Mouse (Mus musculus) megakaryocyte, embryonic 14.5 days (primary cell): ENCODE measurements around the gene Tmed6. TPM values are rescaled to one million over a fixed set of nuclear protein-coding genes. Genes with fewer than 3 reads are reported as not detected.
"Not testable (repeated sequence)": the region's sequence is repeated elsewhere in the genome, so short reads cannot be mapped to it uniquely, and the experiment has no call there.

ENCODE experiments used
- H3K27me3 ChIP-seq: replicated peaks from 2 replicates; pipeline ENCODE3; 2012; ENCODE audit warnings: inconsistent platforms
- H3K36me3 ChIP-seq: replicated peaks from 2 replicates; pipeline ENCODE3; 2012; ENCODE audit warnings: low read length, inconsistent platforms, mixed read lengths
- H3K4me1 ChIP-seq: 2 replicates; pipeline ENCODE4 v1.6.1; 2012; ENCODE audit warnings: inconsistent platforms
- H3K4me3 ChIP-seq: replicated peaks from 2 replicates; pipeline ENCODE3; 2012; ENCODE audit warnings: moderate library complexity, mild to moderate bottlenecking, inconsistent platforms
- H3K9me3 ChIP-seq: 2 replicates; pipeline ENCODE4 v1.6.1; 2012; ENCODE audit warnings: inconsistent platforms
- FLI1 ChIP-seq: IDR thresholded peaks from 2 replicates; pipeline ENCODE4 v1.6.1; 2012; ENCODE audit warnings: low read length, inconsistent platforms, mixed read lengths
- GATA1 ChIP-seq: IDR thresholded peaks from 3 replicates; pipeline ENCODE4 v1.6.1; 2012; ENCODE audit warnings: mixed read lengths, low read length, inconsistent platforms, borderline replicate concordance
- polyA plus RNA-seq: library from polyadenylated mRNA; stranded (reverse); fragments of >175 nt; gene quantifications from 2 replicates; pipeline ENCODE4 v1.2.3, GENCODE M21; 2012; ENCODE audit warnings: low replicate concordance; ENCODE audit not compliant: insufficient read depth

The Tmed6 gene
- polyA plus RNA-seq, 1 experiment = not detected

DNA sequence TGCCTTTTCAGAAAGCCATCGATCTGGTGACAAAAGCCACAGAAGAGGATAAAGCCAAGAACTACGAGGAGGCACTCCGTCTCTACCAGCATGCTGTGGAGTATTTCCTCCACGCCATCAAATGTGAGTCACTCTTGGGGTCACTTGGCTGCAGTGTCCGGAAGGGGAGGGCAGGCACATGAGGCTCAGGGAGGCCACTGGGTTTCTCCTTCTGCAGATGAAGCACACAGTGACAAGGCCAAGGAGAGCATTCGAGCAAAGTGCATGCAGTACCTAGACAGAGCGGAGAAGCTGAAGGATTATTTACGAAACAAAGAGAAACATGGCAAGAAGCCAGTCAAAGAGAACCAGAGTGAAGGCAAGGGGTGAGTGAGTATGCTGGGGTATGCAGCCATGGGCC, 28.8 kb downstream of the Tmed6 start:
- H3K36me3 ChIP-seq = peaks cover 63% of the 10 kb centered on the region
- peak overlapping the region; percentile 53 for H3K4me3 ChIP-seq
- no peak for TF ChIP-seq GATA1
- no peak for TF ChIP-seq FLI1
- H3K4me1 ChIP-seq = peaks cover 45% of the 10 kb centered on the region
- no peaks in the 10 kb centered on the region for H3K9me3 ChIP-seq
- no peaks in the 10 kb centered on the region for H3K27me3 ChIP-seq

DNA sequence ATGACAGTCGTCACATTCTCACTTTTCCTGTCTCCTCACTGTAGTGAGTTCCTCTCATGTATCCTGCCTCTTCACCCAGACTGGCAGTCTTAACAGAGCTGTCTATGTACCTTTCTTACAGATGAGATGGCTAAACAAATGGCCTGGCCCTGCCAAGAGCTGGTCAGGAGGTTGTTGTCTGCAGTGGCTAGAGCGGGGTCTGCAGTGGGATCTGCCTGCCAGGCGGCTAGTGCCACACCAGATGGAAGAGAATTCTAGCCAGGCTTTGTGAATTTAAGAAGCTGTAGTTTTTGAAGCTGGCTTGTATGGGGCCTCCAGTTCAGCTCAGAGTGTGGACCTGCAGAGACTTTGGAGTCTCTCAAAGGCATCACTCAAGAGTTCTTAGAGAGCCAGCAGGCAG, 29.8 kb downstream of the Tmed6 start:
- Histone ChIP-seq H3K4me3 (peak overlapping the region; percentile 50), H3K27me3 (no peaks in the 10 kb centered on the region), H3K4me1 (peaks cover 43% of the 10 kb centered on the region), H3K9me3 (no peaks in the 10 kb centered on the region), H3K36me3 (peaks cover 53% of the 10 kb centered on the region)
- TF ChIP-seq GATA1 (no peak), FLI1 (no peak)

DNA sequence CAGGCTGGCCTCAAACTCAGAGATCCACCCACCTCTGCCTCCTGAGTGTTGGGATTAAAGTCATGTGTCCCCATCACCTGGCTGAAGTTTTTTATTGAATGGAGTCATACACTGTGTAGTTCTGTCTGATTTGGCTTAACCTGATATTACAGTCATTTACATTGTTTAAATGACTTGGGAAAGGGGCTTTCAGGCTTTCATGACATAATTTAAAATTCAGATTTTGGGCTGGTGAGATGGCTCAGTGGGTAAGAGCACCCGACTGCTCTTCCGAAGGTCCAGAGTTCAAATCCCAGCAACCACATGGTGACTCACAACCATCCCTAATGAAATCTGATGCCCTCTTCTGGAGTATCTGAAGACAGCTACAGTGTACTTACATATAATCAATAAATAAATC, 31.8 kb downstream of the Tmed6 start:
- H3K9me3 ChIP-seq, H3K27me3 ChIP-seq, H3K4me3 ChIP-seq: not testable (repeated sequence)
- Histone ChIP-seq H3K36me3 (peaks cover 34% of the 10 kb centered on the region), H3K4me1 (peaks cover 59% of the 10 kb centered on the region)

DNA sequence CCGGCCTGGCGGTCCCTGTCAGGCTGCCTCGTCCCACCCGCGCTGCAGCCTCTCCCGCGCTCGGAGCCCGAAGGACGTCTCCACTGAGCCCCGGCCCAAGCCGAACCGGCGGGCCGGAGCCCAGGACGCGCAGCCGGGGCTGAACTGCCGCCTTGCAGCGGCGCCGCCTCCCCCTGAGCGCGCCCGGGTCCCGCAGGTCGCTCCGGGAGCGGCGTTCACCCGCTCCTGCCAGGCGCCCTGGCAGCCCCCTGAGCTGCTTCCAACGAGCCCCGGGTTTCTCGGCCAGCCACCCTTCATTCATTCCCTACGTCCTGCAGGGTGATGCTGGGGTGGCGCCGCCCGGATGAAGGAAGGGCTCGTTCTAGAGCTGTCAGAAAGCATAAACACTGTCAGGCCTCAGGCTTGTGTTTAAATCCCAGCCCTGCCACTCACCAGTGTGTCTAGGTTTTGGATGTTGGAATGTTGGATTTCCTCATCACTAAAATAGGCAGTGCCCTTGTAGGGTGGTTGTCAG, 33.8 kb downstream of the Tmed6 start:
- Histone ChIP-seq H3K36me3 (peaks cover 24% of the 10 kb centered on the region), H3K27me3 (no peaks in the 10 kb centered on the region), H3K4me1 (peaks cover 62% of the 10 kb centered on the region), H3K9me3 (no peaks in the 10 kb centered on the region), H3K4me3 (peak overlapping the region; percentile 93)
- TF ChIP-seq GATA1 = no peak
- no peak for TF ChIP-seq FLI1

DNA sequence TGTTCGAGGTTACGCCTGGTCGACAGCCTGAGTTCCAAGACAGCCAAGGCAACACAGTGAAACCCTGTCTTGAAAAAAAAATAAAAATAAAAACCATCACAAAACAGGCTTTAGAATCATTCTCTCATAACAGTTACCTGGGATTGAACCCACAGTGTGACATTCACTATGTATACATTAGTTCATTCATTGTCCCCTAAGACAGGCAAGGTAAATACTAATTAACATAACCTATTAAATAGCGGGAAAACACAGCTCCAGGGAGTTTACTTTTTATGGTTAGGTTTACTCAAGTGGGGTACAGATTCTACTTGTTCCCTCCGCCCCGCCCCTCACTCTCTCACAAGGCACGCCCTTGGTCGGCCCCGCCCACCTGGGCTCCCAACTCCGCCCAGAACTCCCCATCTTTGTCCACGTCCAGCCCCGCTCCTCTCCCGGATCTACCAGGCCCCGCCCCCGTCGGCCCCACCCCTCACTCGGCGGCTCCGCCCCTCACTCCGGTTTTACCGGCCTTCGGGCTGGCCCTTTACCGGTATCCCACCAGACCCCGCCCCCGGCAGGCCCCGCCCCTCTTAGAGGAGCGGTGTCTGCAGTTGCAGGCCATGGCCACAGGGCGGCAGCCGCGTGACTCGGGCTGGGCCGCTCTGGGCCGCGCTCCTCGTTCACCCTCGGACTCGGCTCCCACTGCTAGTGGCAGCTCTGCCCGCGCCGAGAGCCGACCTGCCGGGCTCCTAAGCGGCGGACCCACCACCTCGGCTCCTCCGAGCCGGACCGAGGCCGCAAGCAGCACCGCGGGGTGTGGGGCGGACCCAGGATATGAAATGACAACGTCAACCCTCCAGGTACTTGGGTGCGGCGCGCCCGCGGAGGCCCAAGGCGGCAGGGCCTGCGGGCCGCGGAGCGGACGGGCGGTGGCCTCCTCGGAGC, 34.5 kb downstream of the Tmed6 start, which contains the start of gene Vps4a:
TSS of gene Vps4a (plus strand) at position 573 of the 927 bp plus-strand sequence.
- Histone ChIP-seq H3K4me1 (peaks cover 55% of the 10 kb centered on the region), H3K4me3 (peak within 1 kb of the TSS; percentile 93), H3K9me3 (no peaks in the 10 kb centered on the region), H3K36me3 (peaks cover 17% of the 10 kb centered on the region), H3K27me3 (no peaks in the 10 kb centered on the region)
- TF ChIP-seq FLI1 = no peak
- TF ChIP-seq GATA1 = no peak

DNA sequence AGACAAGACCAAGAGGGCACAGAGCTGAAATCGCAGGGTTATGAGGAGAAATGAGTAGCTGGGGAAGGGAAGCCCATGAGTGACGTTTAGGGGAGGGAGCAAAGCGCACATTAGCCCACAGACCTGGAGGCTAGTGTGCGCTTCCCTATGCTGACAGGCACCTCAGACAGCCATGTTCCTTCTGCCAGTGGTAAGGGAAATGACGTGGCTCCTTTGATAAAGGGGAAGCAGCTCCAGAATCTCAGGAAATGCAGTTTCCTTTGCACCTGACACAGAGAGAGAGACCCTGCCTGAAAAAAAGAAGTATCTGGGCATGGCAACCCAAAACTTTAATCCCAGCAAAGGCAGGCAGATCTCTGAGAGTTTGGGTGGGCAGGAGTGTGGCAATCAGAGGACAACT, 35.4 kb downstream of the Tmed6 start:
- no peaks in the 10 kb centered on the region for H3K9me3 ChIP-seq
- peaks cover 9% of the 10 kb centered on the region for H3K36me3 ChIP-seq
- peaks cover 46% of the 10 kb centered on the region for H3K4me1 ChIP-seq
- peaks cover 2% of the 10 kb centered on the region for H3K27me3 ChIP-seq
- no peak for TF ChIP-seq FLI1
- no peak; the same call in 2 of the 3 replicates for TF ChIP-seq GATA1
- peak overlapping the region; percentile 2 for H3K4me3 ChIP-seq

DNA sequence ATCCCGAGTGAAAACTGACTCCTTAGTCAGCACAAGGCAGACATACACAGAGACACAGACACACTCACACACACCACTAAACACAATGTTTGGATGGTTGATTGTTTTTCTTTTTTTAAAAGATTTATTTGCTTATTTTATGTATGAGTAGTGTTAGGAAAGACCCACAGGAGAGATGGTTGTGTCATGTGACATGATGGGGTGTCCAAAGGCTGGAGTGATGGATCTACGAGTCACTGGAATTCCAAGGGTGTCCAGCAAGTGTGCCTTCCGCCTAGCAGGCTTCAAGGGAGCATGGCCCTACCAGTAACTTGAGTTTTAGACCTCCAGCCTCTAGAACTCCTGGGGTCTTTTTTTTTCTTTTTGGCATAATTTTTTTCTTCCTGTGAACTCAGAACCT, 36.1 kb downstream of the Tmed6 start:
- TF ChIP-seq FLI1 = no peak
- no peak for TF ChIP-seq GATA1
- Histone ChIP-seq H3K36me3 (peaks cover 6% of the 10 kb centered on the region), H3K4me3 (no peak overlapping the region), H3K4me1 (peaks cover 46% of the 10 kb centered on the region), H3K9me3 (no peaks in the 10 kb centered on the region), H3K27me3 (peaks cover 2% of the 10 kb centered on the region)

DNA sequence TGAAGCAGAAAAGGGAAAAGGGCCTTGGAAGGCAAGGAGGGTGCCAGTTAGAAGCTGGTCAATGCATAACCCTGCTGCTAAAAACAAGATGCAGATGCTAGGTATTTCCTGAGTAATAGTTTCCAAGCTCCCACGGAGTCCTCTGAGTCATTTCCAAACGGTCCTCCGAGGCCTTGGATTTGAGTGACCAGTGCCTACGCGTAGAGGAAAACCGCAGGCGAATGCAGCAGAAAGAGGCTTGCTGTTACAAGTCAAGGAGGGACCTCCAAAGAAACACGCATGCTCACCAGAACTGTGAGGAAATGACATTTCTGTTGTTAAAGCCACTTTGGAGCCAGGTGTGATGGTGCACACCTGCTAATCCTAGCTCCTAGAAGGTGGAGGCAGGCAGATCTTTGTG, 42.0 kb downstream of the Tmed6 start:
- H3K36me3 ChIP-seq = no peaks in the 10 kb centered on the region
- H3K4me1 ChIP-seq = peaks cover 7% of the 10 kb centered on the region
- H3K9me3 ChIP-seq = no peaks in the 10 kb centered on the region
- no peak for TF ChIP-seq FLI1
- TF ChIP-seq GATA1 = no peak
- no peak overlapping the region for H3K4me3 ChIP-seq
- peaks cover 34% of the 10 kb centered on the region for H3K27me3 ChIP-seq

DNA sequence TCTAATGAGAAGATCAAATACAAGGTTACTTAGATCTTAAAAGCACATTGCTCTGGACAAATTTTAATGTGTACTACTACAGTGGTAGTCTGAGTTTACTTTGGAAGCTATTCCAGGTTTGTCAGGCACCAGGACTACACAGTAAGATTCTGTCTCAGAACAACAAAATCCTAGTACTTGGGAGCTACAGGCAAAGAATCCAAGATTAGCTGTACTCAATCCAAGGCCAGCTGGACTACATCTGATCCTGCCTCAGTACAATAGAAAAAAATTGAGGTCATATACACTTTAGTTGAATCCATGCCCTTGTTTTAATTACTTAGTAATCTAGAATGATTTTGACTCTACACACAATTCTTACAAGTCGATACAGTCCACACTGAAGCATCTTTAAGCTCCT, 50.5 kb downstream of the Tmed6 start:
- TF ChIP-seq FLI1 = no peak
- no peak for TF ChIP-seq GATA1
- no peaks in the 10 kb centered on the region for H3K4me1 ChIP-seq
- peaks cover 14% of the 10 kb centered on the region for H3K27me3 ChIP-seq
- no peaks in the 10 kb centered on the region for H3K9me3 ChIP-seq
- peaks cover 2% of the 10 kb centered on the region for H3K36me3 ChIP-seq
- no peak overlapping the region for H3K4me3 ChIP-seq

DNA sequence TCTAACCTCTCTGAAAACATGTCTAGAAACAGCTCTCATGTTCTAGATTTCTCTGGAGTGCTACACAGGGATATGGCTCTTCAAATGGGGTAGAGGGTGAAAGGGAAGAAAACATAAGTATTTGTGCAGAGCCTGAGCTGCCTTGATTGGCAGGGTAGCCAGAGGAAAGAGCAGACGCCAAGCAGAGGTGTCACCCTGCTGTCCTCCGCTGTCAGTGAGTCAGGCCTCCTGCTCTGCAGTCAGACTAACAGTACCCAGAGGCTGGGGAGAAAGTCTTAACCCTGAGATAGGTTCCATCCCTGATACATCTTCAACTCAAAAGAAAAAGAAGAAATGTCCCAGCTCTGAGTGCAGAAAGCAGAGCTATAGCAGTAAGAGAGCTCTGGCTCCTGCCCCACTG, 52.8 kb downstream of the Tmed6 start:
- TF ChIP-seq GATA1 = no peak
- no peak for TF ChIP-seq FLI1
- peaks cover 10% of the 10 kb centered on the region for H3K27me3 ChIP-seq

More for the DNA sequence above, 52.8 kb downstream of the Tmed6 start:
- Histone ChIP-seq H3K4me3 (no peak overlapping the region), H3K36me3 (peaks cover 8% of the 10 kb centered on the region), H3K9me3 (no peaks in the 10 kb centered on the region), H3K4me1 (no peaks in the 10 kb centered on the region)

Other genes with a start within 250 kb of the Tmed6 start
- gene Has3, start 195.4 kb downstream of the Tmed6 start, polyA plus RNA-seq = not detected in 2 replicates
- gene Utp4, start 172.0 kb downstream of the Tmed6 start, polyA plus RNA-seq = 1.5 and 3.0 TPM in 2 replicates
- 0.37 and 0.63 TPM in 2 replicates for gene Sntb2, start 129.9 kb downstream of the Tmed6 start, polyA plus RNA-seq
- gene Vps4a, start 34.4 kb downstream of the Tmed6 start, polyA plus RNA-seq = 4.1 and 12.0 TPM in 2 replicates
- gene Pdf, start 17.0 kb downstream of the Tmed6 start, polyA plus RNA-seq = 7.9 and 8.3 TPM in 2 replicates
- 9.2 and 18.5 TPM in 2 replicates for gene Cog8, start 9.0 kb downstream of the Tmed6 start, polyA plus RNA-seq
- 4.2 and 5.3 TPM in 2 replicates for gene Nip7, start 8.8 kb downstream of the Tmed6 start, polyA plus RNA-seq
- gene Terf2, start 30.9 kb upstream of the Tmed6 start, polyA plus RNA-seq = 8.9 and 16.2 TPM in 2 replicates
- gene Cyb5b, start 85.0 kb upstream of the Tmed6 start, polyA plus RNA-seq = 2.0 and 13.0 TPM in 2 replicates
- 0.41 and 0.71 TPM in 2 replicates for gene Nfat5, start 227.8 kb upstream of the Tmed6 start, polyA plus RNA-seq